Mouse (Mus musculus): Measurements from ENCODE around the gene Irgm1.
A peak's percentile ranks its signal among the peaks of the same experiment; 100 is the strongest.

- TF ChIP-seq POLR2A (IDR thresholded peaks at IDR 0.05; ENCODE audit: low read depth, low read length): no peak
- TF ChIP-seq ETS1 (conservative IDR thresholded peaks at IDR 0.05; ENCODE audit: low read depth, low read length): no peak
- TF ChIP-seq ZKSCAN1 (IDR thresholded peaks at IDR 0.05; ENCODE audit: borderline replicate concordance, low read depth, low read length): no peak
- no peak for TF ChIP-seq CHD1 (IDR thresholded peaks at IDR 0.05; ENCODE audit: low read depth, low read length)
- TF ChIP-seq ELF1 (IDR thresholded peaks at IDR 0.05; ENCODE audit: low read depth, low read length): no peak
- TF ChIP-seq TCF12 (IDR thresholded peaks at IDR 0.05; ENCODE audit: low read depth, low read length): no peak
- no peak for TF ChIP-seq JUND (conservative IDR thresholded peaks at IDR 0.05; ENCODE audit: low read depth, low read length)
- no peak for TF ChIP-seq USF1 (IDR thresholded peaks at IDR 0.05; ENCODE audit: low read depth, low read length)
- no peak for TF ChIP-seq ZC3H11A (IDR thresholded peaks at IDR 0.05; ENCODE audit: low read depth, low read length)
- TF ChIP-seq CTCF (conservative IDR thresholded peaks at IDR 0.05 in 1 of 2, IDR thresholded peaks at IDR 0.05 in 1 of 2; ENCODE audit: low read depth in 2 of 2, low read length in 2 of 2): peak in 1 of 2 experiments; percentile 69; a peak in 2 of 4 replicates
- no peak for TF ChIP-seq NELFE (IDR thresholded peaks at IDR 0.05; ENCODE audit: low read depth, low read length)
- TF ChIP-seq RCOR1 (conservative IDR thresholded peaks at IDR 0.05; ENCODE audit: low read depth, low read length): no peak
Measured at GRCm38 (mm10) chr11:48876680-48877079, 5.2 kb upstream of the Irgm1 start.

Data from CH12.LX (cell line).